Mouse (Mus musculus): ENCODE data around the gene Dst. TPM values are rescaled to one million over a fixed set of nuclear protein-coding genes. Genes with fewer than 3 reads are reported as not detected.

Gene Dst
- polyA plus RNA-seq, 1 experiment from 2014 or later = 26.9 TPM

DNA sequence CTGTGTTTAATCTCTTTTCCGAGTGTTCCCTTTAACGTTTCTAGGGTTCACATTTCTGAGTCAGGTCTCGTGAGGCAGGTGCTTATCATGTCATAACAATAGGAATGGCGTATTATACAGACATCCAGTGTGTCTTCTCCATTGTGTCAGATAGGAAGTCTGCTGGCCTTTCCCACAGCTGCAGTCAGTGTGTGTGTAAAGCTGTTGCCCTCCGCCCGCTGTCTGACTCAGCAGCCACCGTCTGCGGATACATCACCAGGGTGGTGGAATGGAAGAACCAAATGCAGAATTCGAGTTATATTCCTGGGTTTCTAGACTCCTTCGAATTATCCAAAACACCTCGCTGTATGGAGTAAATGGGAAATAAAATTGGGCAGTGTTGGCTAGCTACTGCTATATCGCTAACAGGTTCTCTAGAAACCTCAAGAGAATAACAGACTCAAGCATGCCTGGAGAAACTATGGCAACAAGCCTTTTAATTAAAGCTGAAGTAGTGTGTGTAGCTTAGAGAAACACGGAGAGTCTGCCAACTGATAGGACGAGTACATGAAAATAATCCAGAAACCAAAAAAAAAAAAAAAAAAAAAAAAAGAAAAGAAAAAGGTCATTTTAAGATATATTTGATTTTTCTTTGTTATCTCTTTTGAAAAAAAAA is 24.9 kb downstream of the Dst start:
- Histone ChIP-seq H3K9me3 (replicated peaks; ENCODE audit: control insufficient read depth, low read length) (no peaks in the 10 kb centered on the region), H3K27me3 (ENCODE audit: control insufficient read depth, insufficient read depth, low read length) (no peaks in the 10 kb centered on the region), H3K4me3 (ENCODE audit: low read depth, low read length) (no peak overlapping the region), H3K36me3 (ENCODE audit: control insufficient read depth, insufficient read depth, low read length) (no peaks in the 10 kb centered on the region), H3K4me2 (no peak overlapping the region), H3K27ac (ENCODE audit: low read depth, low read length) (no peak overlapping the region), H3K9ac (ENCODE audit: low read depth, low read length) (no peak overlapping the region), H3K4me1 (ENCODE audit: control insufficient read depth, insufficient read depth, low read length) (no peaks in the 10 kb centered on the region)
- WGBS (ENCODE audit: insufficient replicate concordance) = 80% methylated on average over 14 of the region's 14 CpGs
- ATAC-seq (replicated peaks; ENCODE audit: insufficient number of reproducible peaks, low FRiP score, low TSS enrichment) = no peak

- Histone ChIP-seq H3K9me3 (replicated peaks; ENCODE audit: control insufficient read depth, low read length) (no peaks in the 10 kb centered on the region), H3K9ac (ENCODE audit: low read depth, low read length) (no peak overlapping the region), H3K4me2 (no peak overlapping the region), H3K4me1 (ENCODE audit: control insufficient read depth, insufficient read depth, low read length) (no peaks in the 10 kb centered on the region), H3K27ac (ENCODE audit: low read depth, low read length) (no peak overlapping the region), H3K4me3 (ENCODE audit: low read depth, low read length) (no peak overlapping the region), H3K27me3 (ENCODE audit: control insufficient read depth, insufficient read depth, low read length) (no peaks in the 10 kb centered on the region), H3K36me3 (ENCODE audit: control insufficient read depth, insufficient read depth, low read length) (no peaks in the 10 kb centered on the region)
- ATAC-seq (replicated peaks; ENCODE audit: insufficient number of reproducible peaks, low FRiP score, low TSS enrichment) = no peak
- 76% methylated on average over 3 of the region's 3 CpGs for WGBS (ENCODE audit: insufficient replicate concordance)
These were observed 27.9 kb downstream of the Dst start for GRCm38 (mm10) chr1:33935946-33936345.

DNA sequence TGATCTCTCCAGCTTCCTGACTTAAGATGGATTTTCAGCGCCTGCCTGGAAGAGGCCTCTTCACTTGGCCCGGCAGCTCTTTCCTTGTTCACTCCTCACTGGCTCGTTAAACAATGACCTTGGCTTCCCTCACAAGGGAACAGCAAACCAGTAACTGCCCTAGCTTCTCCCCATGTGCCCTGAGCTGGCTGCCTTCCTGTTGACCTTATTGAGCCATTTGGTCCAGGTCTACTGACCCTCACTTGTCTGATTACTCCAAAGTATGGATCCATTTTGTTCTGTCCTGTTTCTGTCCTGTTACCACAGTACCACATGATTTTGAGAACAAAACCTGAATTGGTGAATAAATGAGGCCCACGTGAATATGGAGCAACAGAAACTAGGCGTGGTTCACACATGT is 31.8 kb downstream of the Dst start:
- H3K27me3 ChIP-seq (ENCODE audit: control insufficient read depth, insufficient read depth, low read length) = no peaks in the 10 kb centered on the region
- no peak overlapping the region for H3K4me2 ChIP-seq
- H3K27ac ChIP-seq (ENCODE audit: low read depth, low read length) = no peak overlapping the region
- peaks cover 3% of the 10 kb centered on the region; the same call in 1 of the 2 replicates for H3K4me1 ChIP-seq (ENCODE audit: control insufficient read depth, insufficient read depth, low read length)
- no peaks in the 10 kb centered on the region for H3K9me3 ChIP-seq (replicated peaks; ENCODE audit: control insufficient read depth, low read length)
- H3K9ac ChIP-seq (ENCODE audit: low read depth, low read length) = no peak overlapping the region
- no peak overlapping the region for H3K4me3 ChIP-seq (ENCODE audit: low read depth, low read length)
- no peaks in the 10 kb centered on the region for H3K36me3 ChIP-seq (ENCODE audit: control insufficient read depth, insufficient read depth, low read length)
- whole genome bisulfite sequencing (ENCODE audit: insufficient replicate concordance) = 66% methylated on average over 5 of the region's 5 CpGs
- no peak for ATAC-seq (replicated peaks; ENCODE audit: insufficient number of reproducible peaks, low FRiP score, low TSS enrichment)

GRCm38 (mm10) chr1:33940364-33940928 is 32.4 kb downstream of the Dst start:
- H3K9me3 ChIP-seq (replicated peaks; ENCODE audit: control insufficient read depth, low read length) = no peaks in the 10 kb centered on the region
- WGBS (ENCODE audit: insufficient replicate concordance) = 82% methylated on average over 11 of the region's 11 CpGs
- H3K27ac ChIP-seq (ENCODE audit: low read depth, low read length) = no peak overlapping the region
- ATAC-seq (replicated peaks; ENCODE audit: insufficient number of reproducible peaks, low FRiP score, low TSS enrichment) = no peak
- H3K4me3 ChIP-seq (ENCODE audit: low read depth, low read length) = no peak overlapping the region
- no peaks in the 10 kb centered on the region for H3K36me3 ChIP-seq (ENCODE audit: control insufficient read depth, insufficient read depth, low read length)
- H3K4me2 ChIP-seq = no peak overlapping the region
- H3K9ac ChIP-seq (ENCODE audit: low read depth, low read length) = no peak overlapping the region
- peaks cover 9% of the 10 kb centered on the region; the same call in 1 of the 2 replicates for H3K4me1 ChIP-seq (ENCODE audit: control insufficient read depth, insufficient read depth, low read length)
- H3K27me3 ChIP-seq (ENCODE audit: control insufficient read depth, insufficient read depth, low read length) = no peaks in the 10 kb centered on the region

DNA sequence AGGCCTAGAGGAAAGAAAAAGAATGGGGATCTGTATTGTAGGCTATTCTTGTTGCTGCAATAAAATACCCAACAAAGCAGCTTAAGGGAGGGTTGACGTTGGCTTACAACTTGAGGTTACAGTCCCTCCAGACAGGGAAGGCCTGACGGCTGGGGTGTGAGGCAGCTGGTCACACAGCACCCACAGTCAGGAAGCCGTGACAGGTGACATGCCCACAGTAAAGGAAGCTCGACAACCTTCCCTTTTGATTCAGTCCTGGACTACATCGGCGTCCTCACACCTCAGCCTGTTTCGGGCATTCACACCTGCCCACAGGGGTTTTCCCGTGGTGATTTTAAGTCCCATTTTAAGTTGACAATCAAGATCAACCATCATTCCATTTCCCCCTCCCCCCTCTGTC is 34.6 kb downstream of the Dst start:
- no peaks in the 10 kb centered on the region for H3K27me3 ChIP-seq (ENCODE audit: control insufficient read depth, insufficient read depth, low read length)
- H3K9me3 ChIP-seq (replicated peaks; ENCODE audit: control insufficient read depth, low read length) = no peaks in the 10 kb centered on the region
- no peaks in the 10 kb centered on the region for H3K36me3 ChIP-seq (ENCODE audit: control insufficient read depth, insufficient read depth, low read length)
- no peak overlapping the region for H3K27ac ChIP-seq (ENCODE audit: low read depth, low read length)
- peaks cover 16% of the 10 kb centered on the region for H3K4me1 ChIP-seq (ENCODE audit: control insufficient read depth, insufficient read depth, low read length)
- ATAC-seq (replicated peaks; ENCODE audit: insufficient number of reproducible peaks, low FRiP score, low TSS enrichment) = no peak
- WGBS (ENCODE audit: insufficient replicate concordance) = 81% methylated on average over 8 of the region's 8 CpGs
- no peak overlapping the region for H3K9ac ChIP-seq (ENCODE audit: low read depth, low read length)
- no peak overlapping the region for H3K4me3 ChIP-seq (ENCODE audit: low read depth, low read length)
- H3K4me2 ChIP-seq = no peak overlapping the region

- Histone ChIP-seq H3K9ac (ENCODE audit: low read depth, low read length) (no peak overlapping the region), H3K9me3 (replicated peaks; ENCODE audit: control insufficient read depth, low read length) (no peaks in the 10 kb centered on the region), H3K27me3 (ENCODE audit: control insufficient read depth, insufficient read depth, low read length) (no peaks in the 10 kb centered on the region), H3K4me1 (ENCODE audit: control insufficient read depth, insufficient read depth, low read length) (peaks cover 19% of the 10 kb centered on the region), H3K4me2 (no peak overlapping the region), H3K4me3 (ENCODE audit: low read depth, low read length) (no peak overlapping the region), H3K36me3 (ENCODE audit: control insufficient read depth, insufficient read depth, low read length) (no peaks in the 10 kb centered on the region), H3K27ac (ENCODE audit: low read depth, low read length) (no peak overlapping the region)
- ATAC-seq (replicated peaks; ENCODE audit: insufficient number of reproducible peaks, low FRiP score, low TSS enrichment) = no peak
- WGBS (ENCODE audit: insufficient replicate concordance) = 76% methylated on average over 2 of the region's 2 CpGs
These were observed 35.9 kb downstream of the Dst start for GRCm38 (mm10) chr1:33943943-33944342.

DNA sequence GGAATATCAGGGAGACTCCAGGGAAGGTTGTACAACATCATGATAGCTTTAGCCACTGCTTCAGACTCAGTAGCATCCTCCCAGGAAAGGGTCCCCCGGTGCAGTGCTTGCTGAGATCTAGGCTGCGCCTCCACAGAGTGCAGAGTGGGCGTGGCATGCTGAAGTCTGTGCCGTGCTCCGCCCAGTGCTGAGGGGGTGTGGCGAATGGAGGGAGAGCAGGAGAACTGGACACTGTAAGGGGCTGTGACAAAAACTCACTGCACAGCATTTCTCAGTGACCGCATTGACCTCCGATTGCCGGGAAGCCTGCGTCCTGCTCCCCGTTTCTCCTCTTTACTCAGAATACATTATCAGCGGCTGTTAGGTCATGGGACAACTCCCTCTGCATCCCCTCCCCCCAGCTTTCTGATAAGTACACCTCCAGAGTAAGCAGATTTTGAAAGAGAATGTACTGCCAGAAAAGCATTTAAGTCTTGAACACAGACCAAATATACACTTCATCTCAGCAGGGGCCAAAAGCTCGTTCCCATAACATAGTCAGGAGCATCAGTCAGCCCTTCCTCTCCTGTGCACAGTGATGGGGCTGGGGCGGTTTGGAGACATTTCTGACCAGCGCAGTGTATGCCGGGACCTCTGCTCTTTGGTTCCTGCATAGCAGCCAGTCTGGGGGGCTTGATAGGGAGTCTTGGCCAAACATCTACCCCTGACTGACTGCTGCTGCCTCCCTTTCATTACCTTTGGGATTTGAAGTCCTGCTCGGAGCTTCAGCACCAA is 37.1 kb downstream of the Dst start:
- Histone ChIP-seq H3K27ac (ENCODE audit: low read depth, low read length) (peak overlapping the region; percentile 75), H3K27me3 (ENCODE audit: control insufficient read depth, insufficient read depth, low read length) (no peaks in the 10 kb centered on the region), H3K4me2 (peak overlapping the region; percentile 53), H3K9me3 (replicated peaks; ENCODE audit: control insufficient read depth, low read length) (no peaks in the 10 kb centered on the region), H3K9ac (ENCODE audit: low read depth, low read length) (peak overlapping the region; percentile 50), H3K4me1 (ENCODE audit: control insufficient read depth, insufficient read depth, low read length) (peaks cover 19% of the 10 kb centered on the region), H3K36me3 (ENCODE audit: control insufficient read depth, insufficient read depth, low read length) (no peaks in the 10 kb centered on the region), H3K4me3 (ENCODE audit: low read depth, low read length) (peak overlapping the region; percentile 18)
- ATAC-seq (replicated peaks; ENCODE audit: insufficient number of reproducible peaks, low FRiP score, low TSS enrichment) = peak; percentile 84
- WGBS (ENCODE audit: insufficient replicate concordance) = 31% methylated on average over 17 of the region's 17 CpGs

GRCm38 (mm10) chr1:33945756-33946155 is 37.7 kb downstream of the Dst start:
- Histone ChIP-seq H3K36me3 (ENCODE audit: control insufficient read depth, insufficient read depth, low read length) (no peaks in the 10 kb centered on the region), H3K4me2 (no peak overlapping the region), H3K27ac (ENCODE audit: low read depth, low read length) (peak overlapping the region; percentile 75)

More at GRCm38 (mm10) chr1:33945756-33946155, 37.7 kb downstream of the Dst start:
- WGBS (ENCODE audit: insufficient replicate concordance) = 84% methylated on average over 6 of the region's 6 CpGs
- Histone ChIP-seq H3K4me1 (ENCODE audit: control insufficient read depth, insufficient read depth, low read length) (peaks cover 19% of the 10 kb centered on the region), H3K9ac (ENCODE audit: low read depth, low read length) (no peak overlapping the region), H3K4me3 (ENCODE audit: low read depth, low read length) (no peak overlapping the region), H3K27me3 (ENCODE audit: control insufficient read depth, insufficient read depth, low read length) (no peaks in the 10 kb centered on the region), H3K9me3 (replicated peaks; ENCODE audit: control insufficient read depth, low read length) (no peaks in the 10 kb centered on the region)
- no peak for ATAC-seq (replicated peaks; ENCODE audit: insufficient number of reproducible peaks, low FRiP score, low TSS enrichment)
